Mouse (Mus musculus) adrenal gland, postnatal 36 days (tissue): ENCODE measurements around the gene Aldh4a1. TPM values are rescaled to one million over a fixed set of nuclear protein-coding genes. Genes with fewer than 3 reads are reported as not detected.
A peak's percentile ranks its signal among the peaks of the same experiment; 100 is the strongest.

Experiments used
- DNase-seq, 2 experiments: peaks; one replicate each; pipeline ENCODE4 v3.0.0; 2021; ENCODE audit warnings: mixed read lengths in 1 of 2
- microRNA-seq: library from miRNA; unstranded; fragments of <30 nt; microRNA quantifications from one replicate; pipeline ENCODE4 v1.2.0, GENCODE M21; 2021
- total RNA-seq, 2 experiments: library from RNA; stranded (reverse); gene quantifications; 2 replicates each; pipeline ENCODE4 v1.2.3; 2021

The Aldh4a1 gene
- total RNA-seq, 2 experiments from 2014 or later, result 57.8 to 136 TPM

- peak; percentile 61 to 77 for DNase-seq
Observed at GRCm38 (mm10) chr4:139669847-139670246, 47.2 kb downstream of the Aldh4a1 start.

GRCm38 (mm10) chr4:139675696-139676095, 53.0 kb downstream of the Aldh4a1 start:
- DNase-seq, result no peak

- DNase-seq, result peak; percentile 87 to 90
Observed at GRCm38 (mm10) chr4:139683728-139684638, 61.3 kb downstream of the Aldh4a1 start.

- peak; percentile 71 to 76 for DNase-seq
Observed at GRCm38 (mm10) chr4:139684639-139685017, 62.0 kb downstream of the Aldh4a1 start.

- DNase-seq, result no peak
Observed at GRCm38 (mm10) chr4:139688058-139688457, 65.4 kb downstream of the Aldh4a1 start.

GRCm38 (mm10) chr4:139689627-139690269, 67.1 kb downstream of the Aldh4a1 start:
- peak; percentile 22 to 32 for DNase-seq

GRCm38 (mm10) chr4:139693315-139693714, 70.6 kb downstream of the Aldh4a1 start:
- no peak for DNase-seq

- DNase-seq, result no peak
Observed at GRCm38 (mm10) chr4:139697755-139698154, 75.1 kb downstream of the Aldh4a1 start.

GRCm38 (mm10) chr4:139698602-139699001, 75.9 kb downstream of the Aldh4a1 start:
- DNase-seq, result no peak

Small RNAs within 50 kb of the gene (microRNA-seq; reads per million reads assigned to microRNA genes)
- gene Gm25571 (not detected), gene Mir7020 (not detected)

Other genes starting within 250 kb of the Aldh4a1 start
- 10 to 100 TPM; 11.3 to 11.4 TPM for gene Iffo2, start 92.3 kb upstream of the Aldh4a1 start, total RNA-seq
- gene Gm21969, start 19.7 kb upstream of the Aldh4a1 start, total RNA-seq, result not detected
- not detected for gene Tas1r2, start 30.7 kb downstream of the Aldh4a1 start, total RNA-seq
- gene Pax7, start 210.7 kb downstream of the Aldh4a1 start, total RNA-seq, result not detected